Mouse (Mus musculus) layer of hippocampus, adult 9-10 months (tissue): ENCODE data around the gene Gemin7.

Experiments used
- DNase-seq: peaks from one replicate; pipeline ENCODE4 v3.0.0; 2022; ENCODE audit warnings: low spot score

Gene Gemin7

GRCm38 (mm10) chr7:19547344-19547969 is 29.9 kb downstream of the Gemin7 start:
- DNase-seq: no peak

DNA sequence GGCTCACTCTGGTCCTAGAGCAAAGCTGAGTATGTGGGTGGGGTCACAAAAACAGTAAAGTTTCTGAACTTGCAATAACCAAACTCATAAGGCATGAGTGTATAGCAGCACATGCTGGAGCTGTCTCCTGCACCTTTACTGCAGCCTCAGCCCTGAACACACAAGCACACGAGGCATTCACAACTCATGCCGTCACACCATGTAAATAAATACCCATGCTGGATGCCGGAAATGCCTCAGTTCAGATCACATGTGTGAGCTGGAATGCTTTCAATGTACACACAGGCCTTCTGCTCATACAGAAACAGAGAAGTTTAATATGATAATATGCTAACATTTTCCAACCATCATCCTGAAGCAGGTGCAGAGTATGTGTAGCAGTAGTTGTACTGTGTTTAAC is 31.4 kb downstream of the Gemin7 start:
- no peak for DNase-seq

- no peak for DNase-seq
Measured at GRCm38 (mm10) chr7:19543584-19543983, 33.8 kb downstream of the Gemin7 start.

GRCm38 (mm10) chr7:19542155-19542691 is 35.2 kb downstream of the Gemin7 start:
- DNase-seq: no peak

DNA sequence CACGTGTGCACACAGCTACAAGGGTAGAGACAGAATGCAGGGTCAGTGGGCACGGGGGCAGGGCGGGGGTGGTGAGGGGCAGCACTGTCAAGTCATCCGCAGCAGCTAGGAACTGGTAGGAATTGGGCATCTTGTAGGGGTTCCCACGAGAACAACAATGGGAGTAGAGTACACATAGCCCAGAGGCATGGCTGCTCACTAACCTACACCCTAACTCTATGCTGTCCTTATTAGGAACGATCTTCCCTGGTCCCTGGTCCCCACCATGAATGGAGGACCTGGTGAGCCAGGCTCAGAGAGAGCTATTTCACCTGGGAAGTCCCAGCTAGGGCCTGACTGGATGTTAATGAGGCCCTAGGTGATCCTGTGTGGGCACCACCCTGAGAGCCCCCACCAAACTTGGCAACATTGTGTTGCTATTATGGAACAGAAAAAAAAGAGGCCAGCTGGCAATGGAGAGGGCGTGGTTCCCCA is 35.7 kb downstream of the Gemin7 start:
- DNase-seq: no peak

DNA sequence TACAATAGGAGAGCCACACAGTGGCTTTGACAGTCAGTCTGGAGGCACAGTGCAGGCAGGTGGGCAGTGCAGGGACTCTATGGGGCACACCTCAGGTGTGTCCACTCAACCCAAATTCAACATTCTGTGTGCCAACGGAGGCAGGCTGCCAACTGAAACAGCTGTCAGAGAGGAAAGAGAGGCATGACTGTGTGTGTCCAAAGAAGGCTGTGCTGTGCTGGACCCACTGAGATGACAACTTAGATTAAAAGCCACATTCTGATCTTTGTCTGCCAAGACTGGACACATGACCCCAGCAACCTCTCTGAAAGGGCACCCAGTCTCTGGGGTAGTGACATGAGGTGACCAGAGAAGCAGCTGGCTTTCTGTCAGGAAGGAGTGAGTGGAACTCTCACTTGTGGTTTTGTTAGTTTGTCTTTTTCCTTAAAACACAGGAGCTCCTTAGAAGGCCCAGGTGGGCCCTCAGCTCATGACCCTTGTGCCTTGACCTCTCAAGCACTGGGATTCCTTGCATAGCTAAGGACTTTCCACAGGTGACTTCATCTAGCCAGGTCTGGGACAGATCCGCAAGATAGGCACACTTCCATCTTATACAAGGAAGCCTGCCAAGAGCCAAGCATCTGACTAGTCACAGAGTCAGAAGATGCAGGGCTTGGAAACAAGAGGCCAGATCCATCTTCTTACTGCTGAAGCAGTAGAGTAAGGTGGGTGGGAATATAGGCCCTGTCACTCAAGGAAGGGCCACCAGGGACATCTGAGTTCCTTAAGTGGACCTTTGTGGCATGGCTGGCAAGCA is 36.4 kb downstream of the Gemin7 start:
- no peak for DNase-seq

- DNase-seq: no peak
Measured at GRCm38 (mm10) chr7:19534676-19535075, 42.7 kb downstream of the Gemin7 start.

- DNase-seq: no peak
Measured at GRCm38 (mm10) chr7:19532240-19532639, 45.2 kb downstream of the Gemin7 start.

DNA sequence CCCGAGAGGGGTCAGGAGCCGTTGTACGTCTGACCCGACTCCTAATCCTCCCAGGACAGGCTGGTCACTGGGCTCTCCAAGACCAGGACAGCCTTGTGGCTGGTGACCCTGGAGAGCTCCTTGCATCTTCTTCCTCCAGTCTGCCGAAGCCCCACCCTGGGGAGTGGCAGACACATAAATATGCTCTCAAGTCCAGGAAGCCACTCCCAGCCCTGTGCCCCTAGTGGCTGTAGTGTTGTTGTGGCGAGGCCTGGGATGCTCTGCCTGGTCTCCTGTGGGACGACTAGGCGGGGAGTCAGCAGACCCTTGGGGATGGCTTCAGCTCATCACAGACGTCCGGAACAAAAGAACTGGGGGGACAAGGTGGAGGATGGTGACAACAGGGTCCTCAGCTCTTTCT is 46.3 kb downstream of the Gemin7 start:
- no peak for DNase-seq

DNA sequence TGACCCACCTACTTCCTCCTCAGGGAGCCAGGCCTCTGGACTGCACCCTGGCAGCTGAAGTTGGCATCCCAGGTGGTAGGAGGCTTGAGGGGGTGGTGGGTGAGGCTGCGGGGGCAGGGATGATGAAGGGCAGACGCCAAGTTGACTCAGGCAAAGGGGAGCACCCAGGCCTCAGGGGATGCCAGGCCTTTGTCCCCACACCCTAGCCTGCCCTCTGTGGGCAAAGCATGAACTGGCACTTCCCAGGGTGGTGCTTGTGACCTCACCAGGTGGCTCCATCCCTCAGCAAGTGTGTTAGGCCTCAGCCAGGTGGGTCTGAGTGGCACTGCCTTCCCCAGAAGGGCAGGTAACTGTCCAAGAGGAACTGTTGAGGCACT is 52.3 kb downstream of the Gemin7 start:
- DNase-seq: no peak

DNA sequence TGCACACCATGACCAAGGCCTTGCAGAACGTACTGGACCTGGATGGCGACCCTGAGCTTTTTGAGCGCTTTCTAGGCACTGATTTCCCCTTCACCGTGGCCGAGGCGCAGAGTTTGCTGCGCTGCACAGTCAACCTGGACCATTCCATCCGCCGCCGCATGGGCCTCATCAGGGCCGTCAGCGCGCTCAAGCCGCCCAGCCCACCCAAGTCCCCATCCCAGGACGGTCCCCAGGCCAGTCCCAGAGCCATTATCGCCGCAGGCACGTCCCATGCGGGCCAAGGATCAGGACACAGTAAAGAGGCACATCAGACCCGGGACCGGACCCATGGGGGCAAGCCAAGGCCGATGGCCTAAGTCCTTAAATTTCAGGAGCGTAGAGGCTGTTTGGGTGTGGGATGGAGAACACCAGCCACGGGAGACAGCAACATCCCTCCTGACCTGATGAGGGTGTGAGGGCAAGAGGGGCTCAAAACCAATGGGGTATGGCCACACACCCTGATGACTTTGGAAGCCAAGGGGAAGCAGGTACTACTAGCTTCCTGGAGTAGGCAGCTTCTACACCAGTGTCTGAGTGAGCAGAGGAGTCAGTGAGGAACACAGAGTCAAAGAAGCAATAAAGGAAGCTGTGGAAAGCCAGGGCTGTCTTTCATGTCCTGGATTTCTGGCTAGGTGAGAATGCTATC is 52.8 kb downstream of the Gemin7 start:
- DNase-seq: no peak

DNA sequence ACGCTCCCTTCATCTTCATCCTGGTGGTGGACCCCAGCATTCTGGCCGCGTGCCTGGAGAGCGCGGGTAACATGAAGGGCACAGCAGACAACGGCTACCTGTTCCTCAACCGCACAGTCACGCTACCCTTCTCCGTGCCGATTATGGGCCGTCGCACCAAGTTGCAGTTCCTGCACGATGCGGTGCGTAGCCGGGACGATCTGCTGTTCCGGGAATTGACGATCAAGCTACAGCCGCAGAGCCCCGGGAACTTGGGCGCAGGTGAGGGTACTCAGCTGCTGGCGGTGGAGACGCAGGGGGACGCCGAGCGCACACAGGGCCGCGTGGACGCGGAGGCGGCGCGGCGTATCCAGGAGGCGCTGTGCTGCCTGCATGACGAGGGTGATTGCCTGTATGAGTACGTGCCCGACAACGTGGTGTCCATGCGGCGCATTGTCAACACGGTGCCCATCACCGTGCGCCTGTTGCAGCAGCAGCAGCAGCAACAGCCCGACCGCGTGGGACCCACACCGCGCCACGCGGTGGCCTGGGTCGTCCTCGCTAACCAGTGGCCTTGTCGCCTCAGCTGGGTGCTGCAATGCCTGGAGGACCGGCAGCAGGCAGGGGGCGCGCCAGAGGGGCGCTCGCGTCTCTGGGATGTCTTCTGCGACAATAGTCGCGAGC is 53.5 kb downstream of the Gemin7 start:
- DNase-seq: no peak

GRCm38 (mm10) chr7:19523017-19523756 is 54.2 kb downstream of the Gemin7 start:
- no peak for DNase-seq

- DNase-seq: no peak
Measured at GRCm38 (mm10) chr7:19520032-19520431, 57.4 kb downstream of the Gemin7 start.

DNA sequence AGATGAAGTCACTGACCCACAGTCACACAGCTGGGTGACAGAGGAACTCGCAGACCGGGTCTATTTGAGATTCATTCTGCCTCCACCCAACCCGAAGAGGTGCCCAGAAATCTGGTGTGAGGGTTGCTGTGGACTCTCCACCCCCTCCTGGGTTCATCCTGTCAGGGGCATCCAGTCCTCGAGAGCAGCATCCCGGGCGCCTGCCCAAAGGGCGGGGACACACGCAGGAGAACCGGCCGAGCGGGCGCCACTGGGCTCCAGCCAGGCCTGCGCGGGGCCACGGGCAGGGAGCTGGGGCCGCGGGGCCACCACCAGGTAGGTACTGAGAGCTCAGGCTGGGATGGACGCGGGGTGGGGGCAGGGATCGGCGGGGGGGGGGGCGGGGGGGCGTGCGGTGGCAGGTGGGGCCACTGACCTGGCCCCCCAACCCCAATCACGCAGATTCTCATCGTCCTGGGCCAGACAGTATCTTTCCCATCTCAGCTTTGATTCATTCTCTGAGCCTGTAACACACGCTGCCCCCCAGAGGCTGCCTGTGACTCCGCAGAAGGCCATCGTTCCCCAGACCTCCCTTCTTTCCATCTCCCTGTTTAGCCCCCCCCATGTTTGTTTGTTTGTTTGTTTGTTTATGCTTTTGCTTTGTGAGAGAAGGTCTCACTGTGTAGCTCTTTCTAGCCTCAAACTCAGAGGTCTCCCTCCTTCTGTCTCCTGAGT is 59.6 kb downstream of the Gemin7 start, which contains the start of gene Nkpd1:
Nkpd1 (plus strand) TSS at position 187 of the 714 bp plus-strand sequence.
- no peak for DNase-seq
